Mouse (Mus musculus) kidney, adult 11 months (tissue): ENCODE measurements at regions not wholly inside any gene's neighbourhood (a gene's known extent, or its start where the extent isn't known, plus 50 kb on each side); places are given as distances from the start of the nearest gene placed in this dataset.

Experiments
- DNase-seq: peaks from one replicate; pipeline ENCODE4 v3.0.0; 2022

DNA sequence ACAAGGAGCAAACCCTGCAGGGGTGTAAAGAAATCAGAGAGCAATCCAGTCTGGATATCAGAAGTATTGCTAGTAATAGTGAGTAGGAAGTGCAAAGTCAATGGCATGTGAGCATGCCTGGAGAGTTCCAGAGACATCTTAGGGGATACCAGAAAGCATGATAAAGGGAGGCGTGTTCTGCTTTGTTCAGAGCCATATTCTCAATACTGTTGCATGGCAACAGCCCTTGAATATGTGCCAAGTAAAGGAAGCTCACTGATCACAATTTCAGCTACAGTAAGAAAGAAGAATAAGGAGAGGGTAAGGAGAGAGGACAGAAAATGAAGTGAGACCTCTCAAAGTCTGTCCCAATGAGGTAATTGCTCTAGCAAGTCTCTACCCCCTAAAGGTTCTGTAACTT lies 92.1 kb upstream of the Thrb start:
- no peak for DNase-seq

- no peak for DNase-seq
These were observed 90.9 kb upstream of the Thrb start for GRCm38 (mm10) chr14:17569087-17569636.

DNA sequence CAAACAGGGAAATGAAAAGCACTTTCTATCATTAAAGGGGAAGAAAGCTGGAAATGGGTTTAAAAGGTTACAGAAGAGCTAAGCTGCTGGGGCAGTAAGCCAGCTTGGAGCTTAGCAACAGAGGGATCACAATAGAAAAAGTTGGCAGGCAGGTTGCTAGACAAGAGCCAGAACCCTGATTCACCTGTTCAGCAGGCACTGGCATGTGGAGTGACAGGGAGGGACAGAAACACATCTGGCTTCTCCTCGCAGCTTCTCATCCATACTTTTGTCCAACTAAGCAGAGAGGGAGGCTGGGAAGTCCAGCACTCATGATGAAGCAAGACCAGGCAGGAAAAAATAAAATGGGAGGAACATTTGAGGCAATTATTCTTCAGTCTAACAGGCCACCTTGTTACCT lies 81.3 kb upstream of the Thrb start:
- DNase-seq = no peak

DNA sequence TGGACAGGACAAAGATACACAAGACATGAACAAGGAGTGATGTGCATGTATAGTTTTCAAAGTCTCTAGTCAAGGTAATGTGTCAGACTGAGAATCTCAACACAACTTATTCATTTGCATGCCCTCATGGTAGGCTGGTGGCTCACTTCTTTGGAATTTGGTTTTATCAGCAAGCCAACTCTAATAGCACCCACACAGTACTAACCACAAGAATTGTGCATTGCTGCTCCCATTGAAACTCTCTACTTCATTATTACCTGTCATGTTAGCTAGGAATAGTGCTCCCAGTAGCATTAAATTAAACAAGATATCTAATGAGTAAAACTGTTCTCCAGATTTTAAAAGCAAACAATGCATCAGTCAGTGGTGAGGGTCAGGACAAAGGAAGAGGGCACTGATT lies 70.5 kb upstream of the Thrb start:
- no peak for DNase-seq

DNA sequence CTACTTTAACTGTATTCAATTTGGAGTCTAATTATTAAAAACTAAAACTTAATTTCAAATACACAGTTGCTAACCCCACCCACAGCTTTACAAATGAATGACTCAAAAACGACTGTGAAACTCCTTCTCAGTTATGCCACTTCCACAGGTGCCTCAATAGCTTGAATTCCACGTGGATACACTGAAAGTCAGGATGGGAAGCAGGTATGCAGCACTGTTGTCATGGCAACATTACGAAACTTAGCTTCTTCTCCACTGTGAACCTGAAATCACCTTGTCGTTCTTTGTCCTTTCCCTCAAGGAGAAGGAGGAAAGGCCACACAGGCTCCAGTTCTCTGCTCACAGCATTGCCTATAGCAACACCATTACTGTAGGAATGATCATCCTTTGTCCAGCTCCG lies 60.5 kb upstream of the Thrb start:
- DNase-seq = no peak

DNA sequence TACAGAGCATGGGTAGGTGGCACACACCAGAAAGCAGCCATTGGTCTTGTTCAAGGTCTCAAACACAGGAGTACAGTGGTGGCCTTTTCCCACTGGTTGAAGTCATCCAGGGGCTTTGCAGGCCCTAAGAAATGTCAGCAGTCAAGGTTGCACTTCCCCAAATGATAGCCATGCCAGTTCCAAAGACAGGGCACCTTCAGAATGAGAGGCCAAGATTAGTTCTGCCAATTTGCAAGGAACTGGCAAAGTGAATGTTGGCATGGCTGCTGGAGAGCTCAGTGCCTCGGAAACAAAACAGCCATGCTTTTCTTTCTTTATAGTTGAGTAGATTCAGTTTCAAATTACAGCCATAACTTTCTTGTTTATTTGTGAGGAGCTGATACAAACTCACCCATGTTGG lies 57.7 kb upstream of the Thrb start:
- no peak for DNase-seq

DNA sequence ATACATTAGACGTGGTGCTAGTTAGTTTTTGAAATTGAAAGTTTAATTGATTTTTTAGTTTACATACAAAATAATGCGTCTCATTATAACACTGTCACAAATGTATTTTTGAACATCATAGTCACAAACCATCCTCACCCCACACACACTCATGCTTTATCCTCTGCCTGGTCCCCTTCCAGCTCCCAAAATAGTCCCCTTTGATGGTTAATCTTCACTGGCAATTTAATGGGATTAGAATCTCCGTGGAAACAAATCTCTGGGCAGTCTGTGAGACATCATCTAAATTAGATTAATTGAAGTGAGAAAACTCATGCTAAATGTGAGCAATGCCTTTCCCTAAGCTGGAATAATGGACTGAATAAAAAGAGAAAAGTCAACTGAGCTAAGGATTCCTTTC lies 54.0 kb upstream of the Thrb start:
- DNase-seq = no peak

DNA sequence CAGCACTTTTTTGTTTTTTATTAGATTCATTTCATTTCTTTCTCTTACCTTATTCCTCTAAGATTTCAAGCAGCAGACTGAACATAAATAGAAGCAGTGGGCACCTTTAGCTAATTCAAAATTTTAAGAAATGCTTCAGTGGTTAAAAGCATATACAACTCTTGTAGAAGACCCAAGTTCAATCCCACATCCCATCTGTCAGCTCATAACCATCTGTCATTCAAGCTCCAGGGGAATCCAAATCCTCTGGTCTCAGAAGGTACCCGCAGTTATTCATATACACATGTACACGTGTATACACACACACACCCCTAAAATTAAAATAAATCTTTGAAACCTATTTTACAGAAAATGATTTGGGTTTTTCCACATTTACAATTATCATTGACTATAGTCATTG lies 52.9 kb upstream of the Thrb start:
- no peak for DNase-seq
